Mouse (Mus musculus) lung, postnatal 0 days (tissue): ENCODE results near the gene Mpst.

ENCODE experiments used
- CTCF ChIP-seq: IDR thresholded peaks from 2 replicates; pipeline ENCODE4 v1.5.1; 2016; ENCODE audit warnings: antibody characterized with exemption, mild to moderate bottlenecking
- EP300 ChIP-seq: IDR thresholded peaks from 2 replicates; pipeline ENCODE4 v1.6.1; 2016; ENCODE audit warnings: antibody characterized with exemption, mild to moderate bottlenecking, control low read depth

GRCm38 (mm10) chr15:78405098-78405497 is 1.1 kb upstream of the Mpst start:
- TF ChIP-seq EP300: no peak
- no peak for TF ChIP-seq CTCF
